Mouse (Mus musculus): ENCODE measurements at regions not wholly inside any gene's neighbourhood (a gene's known extent, or its start where the extent isn't known, plus 50 kb on each side); places are given as distances from the start of the nearest gene placed in this dataset.

- TF ChIP-seq POLR2A (IDR thresholded peaks at IDR 0.05; ENCODE audit: borderline replicate concordance, insufficient read depth, low read length): no peak
- TF ChIP-seq CTCF (IDR thresholded peaks at IDR 0.05; ENCODE audit: borderline replicate concordance, insufficient read depth, low read depth, low read length): no peak
Measured at GRCm38 (mm10) chr12:27437661-27438345, 95.4 kb upstream of the Sox11 start.
